Mouse (Mus musculus) lung, adult 2 months (tissue): Measurements from ENCODE around the gene Cstf2t.

Source experiments
- CTCF ChIP-seq: fragments of 200-500 bp; IDR thresholded peaks from 2 replicates; pipeline ENCODE4 v1.5.1; 2011; ENCODE audit warnings: mild to moderate bottlenecking, low read length, control low read depth; ENCODE audit not compliant: insufficient read depth
- POLR2A ChIP-seq: fragments of 200-500 bp; IDR thresholded peaks from 2 replicates; pipeline ENCODE4 v1.6.1; 2011; ENCODE audit warnings: low read depth, mild to moderate bottlenecking, control low read depth, low read length, borderline replicate concordance; ENCODE audit errors: extremely low read depth

- TF ChIP-seq CTCF (no peak), POLR2A (no peak)
Observed at GRCm38 (mm10) chr19:31124628-31125027, 42.0 kb downstream of the Cstf2t start.
